Mouse (Mus musculus) heart, embryonic 16.5 days (tissue): ENCODE results near the gene Nudt8. TPM values are rescaled to one million over a fixed set of nuclear protein-coding genes. Genes with fewer than 3 reads are reported as not detected.
A peak's percentile ranks its signal among the peaks of the same experiment; 100 is the strongest.

Experiments used
- ATAC-seq: fragments of 200-750 bp; cut with Nextera tagmentation; replicated peaks from 2 replicates; pipeline ENCODE4 v1.8.0; 2017; ENCODE audit warnings: moderate number of reproducible peaks; ENCODE audit not compliant: insufficient read depth, low FRiP score; ENCODE audit errors: extremely low read depth
- H3K27ac ChIP-seq: fragments of 300-500 bp; sonication (generic); 2 replicates; pipeline ENCODE4 v1.5.1; 2014; ENCODE audit warnings: mild to moderate bottlenecking, low read length, control low read depth, moderate library complexity
- H3K27me3 ChIP-seq: fragments of 300-500 bp; sonication (generic); 2 replicates; pipeline ENCODE4 v1.6.1; 2014; ENCODE audit warnings: low read length, mixed read lengths; ENCODE audit not compliant: control insufficient read depth, insufficient read depth
- H3K36me3 ChIP-seq: fragments of 300-500 bp; sonication (generic); 2 replicates; pipeline ENCODE4 v1.6.1; 2014; ENCODE audit not compliant: control insufficient read depth, insufficient read depth
- H3K4me1 ChIP-seq: fragments of 300-500 bp; sonication (generic); 2 replicates; pipeline ENCODE4 v1.6.1; 2014; ENCODE audit warnings: low read length, mixed read lengths; ENCODE audit not compliant: control insufficient read depth, insufficient read depth
- H3K4me2 ChIP-seq: fragments of 300-500 bp; sonication (generic); 2 replicates; pipeline ENCODE4 v1.6.1; 2014; ENCODE audit warnings: low read depth, mild to moderate bottlenecking, control low read depth, low read length
- H3K4me3 ChIP-seq: fragments of 300-500 bp; sonication (generic); 2 replicates; pipeline ENCODE4 v1.5.1; 2014; ENCODE audit warnings: mild to moderate bottlenecking, control low read depth, low read length
- H3K9ac ChIP-seq: fragments of 300-500 bp; sonication (generic); 2 replicates; pipeline ENCODE4 v1.6.1; 2014; ENCODE audit warnings: low read length, control low read depth
- H3K9me3 ChIP-seq: fragments of 300-500 bp; sonication (generic); replicated peaks from 2 replicates; pipeline ENCODE4 v1.6.1; 2016; ENCODE audit warnings: low read length; ENCODE audit not compliant: control insufficient read depth
- WGBS: fragments of 180-500 bp; shearing (Covaris S2); extraction: QIAGEN DNeasy Blood & Tissue Kit; methylation state at CpG from one replicate; pipeline ENCODE4 v1.1.7; 2014; 5-methylcytosine and 5-hydroxymethylcytosine counted together
- polyA plus RNA-seq: library from polyadenylated mRNA; unstranded; fragments of >200 nt; fragmentation: Nextera tagmentation; extraction: Ambion mirVana; gene quantifications from 2 replicates; pipeline ENCODE4 v1.2.1, GENCODE M21; 2015

The Nudt8 gene
- polyA plus RNA-seq, 1 experiment from 2014 or later = 67.8 TPM

DNA sequence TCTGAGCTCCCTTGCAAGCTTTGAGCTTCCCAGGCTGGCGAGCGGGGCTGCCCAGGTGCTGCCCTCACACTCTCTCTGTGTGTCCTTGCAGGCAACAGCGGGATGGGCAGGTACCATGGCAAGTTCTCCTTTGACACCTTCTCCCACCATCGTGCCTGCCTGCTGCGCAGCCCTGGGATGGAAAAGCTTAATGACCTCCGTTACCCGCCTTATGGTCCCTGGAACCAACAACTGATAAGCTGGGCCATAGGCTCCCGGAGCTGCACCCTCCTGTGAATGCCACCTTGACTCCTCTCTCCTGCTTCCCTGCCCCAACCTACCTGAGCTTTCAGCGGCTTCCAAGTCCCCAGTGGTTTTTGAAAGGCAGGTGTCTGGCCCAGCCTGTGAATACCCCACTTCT lies 19.5 kb upstream of the Nudt8 start:
- Histone ChIP-seq H3K4me1 (peaks cover 11% of the 10 kb centered on the region), H3K36me3 (no peaks in the 10 kb centered on the region), H3K9me3 (no peaks in the 10 kb centered on the region), H3K27ac (no peak overlapping the region), H3K4me2 (no peak overlapping the region), H3K9ac (no peak overlapping the region), H3K4me3 (no peak overlapping the region), H3K27me3 (no peaks in the 10 kb centered on the region)
- WGBS = 71% methylated on average over 9 of the region's 9 CpGs
- ATAC-seq = no peak

DNA sequence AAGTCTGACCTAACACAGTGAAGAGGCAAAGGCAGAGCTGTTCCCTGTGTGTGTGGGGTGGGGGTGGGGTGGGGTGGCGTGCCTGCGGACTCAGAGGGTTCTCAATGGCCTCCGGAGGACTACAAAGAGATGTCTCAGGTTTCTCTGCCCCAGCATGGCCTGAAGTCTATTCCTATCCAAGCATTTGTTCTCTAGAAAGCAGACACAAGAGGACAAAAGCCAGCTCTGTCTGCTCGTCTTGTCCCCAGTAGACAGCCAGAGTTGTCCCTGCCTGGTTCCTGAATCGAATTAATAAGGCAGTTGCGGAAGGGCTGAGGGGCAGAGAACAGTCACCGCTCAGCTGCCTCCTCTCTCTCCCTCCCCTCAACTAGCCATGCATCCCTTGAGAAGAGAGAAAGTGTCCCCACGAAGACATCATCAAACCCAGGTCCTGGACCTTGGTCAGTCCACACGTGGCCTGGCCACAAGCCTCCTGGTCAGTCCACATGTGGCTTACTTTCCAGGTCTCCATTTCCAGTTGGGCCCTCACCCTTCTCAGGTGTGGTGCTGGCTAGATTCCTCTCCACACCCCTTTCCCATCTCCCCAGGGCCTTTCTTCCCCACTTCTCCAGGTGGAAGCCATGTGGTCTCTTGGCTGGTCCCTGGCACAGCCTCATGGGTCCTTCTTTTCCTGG lies 16.7 kb upstream of the Nudt8 start:
- Histone ChIP-seq H3K27me3 (no peaks in the 10 kb centered on the region), H3K4me3 (no peak overlapping the region), H3K4me1 (peaks cover 22% of the 10 kb centered on the region), H3K27ac (no peak overlapping the region), H3K9ac (no peak overlapping the region), H3K36me3 (0 out of 2 replicates have a peak, but pooled peaks cover 1% of the 10 kb centered on the region), H3K4me2 (no peak overlapping the region), H3K9me3 (no peaks in the 10 kb centered on the region)
- ATAC-seq = no peak
- WGBS = 56% methylated on average over 9 of the region's 9 CpGs

DNA sequence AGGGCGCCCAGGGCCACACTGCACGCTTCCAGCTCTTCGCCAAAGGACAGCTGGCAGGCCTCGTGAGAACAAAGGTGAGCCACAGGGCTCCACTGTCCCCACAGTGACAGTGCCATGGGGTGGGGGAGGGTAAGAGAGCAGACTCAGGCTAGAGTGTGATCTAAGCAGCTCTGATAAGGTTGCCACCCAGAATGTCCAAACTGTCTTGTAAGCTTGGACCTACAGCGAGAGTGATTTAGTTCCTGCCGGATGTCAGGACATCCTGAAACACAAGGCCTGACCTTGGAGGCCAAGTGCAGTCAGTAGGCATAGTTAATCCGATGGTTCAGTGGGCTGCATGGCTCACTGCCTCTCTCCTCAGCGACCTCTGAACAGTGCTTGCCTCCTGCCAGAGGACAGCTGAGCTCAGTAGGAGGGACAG lies 15.1 kb upstream of the Nudt8 start:
- Histone ChIP-seq H3K27ac (peak overlapping the region; percentile 82), H3K27me3 (no peaks in the 10 kb centered on the region), H3K4me3 (no peak overlapping the region), H3K9ac (no peak overlapping the region), H3K9me3 (no peaks in the 10 kb centered on the region), H3K4me1 (peaks cover 22% of the 10 kb centered on the region), H3K4me2 (no peak overlapping the region), H3K36me3 (0 out of 2 replicates have a peak, but pooled peaks cover 4% of the 10 kb centered on the region)
- no peak for ATAC-seq
- WGBS = 27% methylated on average over 8 of the region's 8 CpGs

DNA sequence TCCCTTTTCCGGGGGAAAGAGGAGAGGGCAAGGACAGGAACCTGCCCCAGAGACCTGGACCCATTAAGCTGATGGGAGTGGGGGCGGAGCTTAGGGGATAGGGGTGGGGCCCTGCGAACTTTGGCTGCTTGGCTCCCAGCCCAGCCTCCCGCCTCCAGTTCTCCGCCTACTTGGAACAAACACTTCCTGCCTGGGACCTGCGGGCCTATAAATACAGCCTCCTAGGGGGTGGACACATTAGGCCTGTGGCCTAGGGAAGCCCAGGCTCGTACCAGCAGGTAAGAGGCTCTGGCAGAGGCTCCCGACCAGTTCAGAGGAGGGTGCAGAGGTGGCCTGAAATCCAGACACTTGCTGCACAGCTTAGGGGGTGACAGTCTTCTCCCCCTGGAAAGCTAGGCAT lies 14.0 kb upstream of the Nudt8 start, which contains the start of gene Acy3:
Gene Acy3 (plus strand): TSS at position 237 of the 400 bp plus-strand sequence.
- no peak within 1 kb of the TSS for H3K4me3 ChIP-seq
- H3K9ac ChIP-seq = peak within 1 kb of the TSS; percentile 62
- H3K36me3 ChIP-seq = 0 out of 2 replicates have a peak, but pooled peaks cover 4% of the 10 kb centered on the region
- 9% methylated on average over 8 of the region's 8 CpGs for WGBS
- peak within 1 kb of the TSS; percentile 82 for H3K27ac ChIP-seq
- H3K4me2 ChIP-seq = peak within 1 kb of the TSS; percentile 41
- ATAC-seq = peak; percentile 74
- H3K9me3 ChIP-seq = no peaks in the 10 kb centered on the region
- no peaks in the 10 kb centered on the region for H3K27me3 ChIP-seq
- H3K4me1 ChIP-seq = peaks cover 22% of the 10 kb centered on the region

DNA sequence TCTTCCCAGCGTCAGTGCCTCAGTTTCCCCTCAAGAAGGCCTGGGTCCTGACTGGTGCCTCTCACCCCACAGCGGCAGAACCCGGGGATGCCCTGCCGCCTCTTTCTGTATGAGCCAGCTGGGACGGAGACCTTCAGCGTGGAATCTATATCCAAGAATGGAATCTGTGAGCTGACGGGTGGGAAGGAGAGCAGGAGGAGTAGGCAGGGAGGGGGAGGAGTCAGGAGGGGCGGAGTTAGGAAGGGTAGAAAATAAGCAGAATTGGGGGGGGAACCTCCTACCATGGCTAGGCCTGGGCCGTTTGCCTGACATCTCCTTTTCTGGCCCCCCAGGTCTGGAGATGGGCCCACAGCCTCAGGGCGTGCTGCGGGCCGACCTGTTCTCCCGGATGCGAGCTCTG lies 12.3 kb upstream of the Nudt8 start:
- Histone ChIP-seq H3K27ac (no peak overlapping the region), H3K27me3 (peaks cover 5% of the 10 kb centered on the region; the same call in 1 of the 2 replicates), H3K4me1 (peaks cover 22% of the 10 kb centered on the region), H3K4me3 (no peak overlapping the region), H3K9me3 (no peaks in the 10 kb centered on the region), H3K9ac (no peak overlapping the region), H3K36me3 (0 out of 2 replicates have a peak, but pooled peaks cover 4% of the 10 kb centered on the region), H3K4me2 (no peak overlapping the region)
- ATAC-seq = no peak
- 84% methylated on average over 14 of the region's 14 CpGs for WGBS

DNA sequence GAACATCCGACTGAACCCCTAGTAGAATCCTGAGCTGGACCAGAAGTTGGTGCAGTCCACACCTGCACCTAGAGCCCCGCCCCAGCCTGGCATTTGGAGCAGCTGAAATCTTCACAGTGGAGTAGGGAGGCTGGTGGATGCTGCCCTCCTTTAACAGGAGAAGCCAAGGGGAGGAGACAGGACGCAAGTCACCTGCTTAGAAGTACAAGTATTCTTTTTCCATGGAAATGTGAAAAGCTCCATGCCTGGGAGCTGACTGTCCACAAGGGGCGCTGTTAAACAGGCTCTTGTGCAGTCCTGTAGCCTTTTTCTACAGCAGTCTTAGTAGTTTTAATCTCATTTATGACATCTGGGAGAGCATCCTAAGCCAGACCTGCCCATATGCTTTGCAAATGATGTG lies 11.6 kb upstream of the Nudt8 start:
- H3K4me1 ChIP-seq = peaks cover 22% of the 10 kb centered on the region
- H3K9ac ChIP-seq = no peak overlapping the region
- no peak for ATAC-seq
- H3K27ac ChIP-seq = no peak overlapping the region
- H3K36me3 ChIP-seq = 0 out of 2 replicates have a peak, but pooled peaks cover 4% of the 10 kb centered on the region
- H3K9me3 ChIP-seq = no peaks in the 10 kb centered on the region
- peaks cover 5% of the 10 kb centered on the region; the same call in 1 of the 2 replicates for H3K27me3 ChIP-seq
- no peak overlapping the region for H3K4me2 ChIP-seq
- 92% methylated on average over 4 of the region's 4 CpGs for WGBS
- no peak overlapping the region for H3K4me3 ChIP-seq

DNA sequence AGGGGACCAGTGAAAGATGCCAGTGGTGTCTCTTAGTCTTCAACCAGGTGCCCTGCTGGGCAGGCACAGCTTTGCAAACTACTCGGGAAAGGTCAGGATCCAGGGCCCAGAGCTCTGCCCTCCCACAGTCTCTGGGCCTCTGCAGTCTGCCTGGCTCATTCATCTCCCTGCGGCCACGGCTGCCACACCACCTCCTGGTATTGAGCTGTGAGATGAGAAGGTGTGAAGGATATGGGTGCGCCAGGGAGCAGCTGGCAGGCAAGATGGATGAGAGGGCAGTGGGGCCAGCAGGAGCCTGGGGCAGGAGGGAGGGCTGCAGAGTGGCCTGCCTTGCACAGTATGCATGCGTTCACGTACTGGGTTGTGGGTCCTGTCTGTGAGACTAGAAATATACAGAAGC lies 9.6 kb upstream of the Nudt8 start:
- H3K9me3 ChIP-seq = no peaks in the 10 kb centered on the region
- ATAC-seq = no peak
- no peak overlapping the region for H3K27ac ChIP-seq
- H3K27me3 ChIP-seq = peaks cover 5% of the 10 kb centered on the region; the same call in 1 of the 2 replicates
- WGBS = 44% methylated on average over 6 of the region's 6 CpGs
- H3K4me3 ChIP-seq = no peak overlapping the region
- 0 out of 2 replicates have a peak, but pooled peaks cover 4% of the 10 kb centered on the region for H3K36me3 ChIP-seq
- no peak overlapping the region for H3K4me2 ChIP-seq
- peaks cover 12% of the 10 kb centered on the region for H3K4me1 ChIP-seq
- no peak overlapping the region for H3K9ac ChIP-seq

DNA sequence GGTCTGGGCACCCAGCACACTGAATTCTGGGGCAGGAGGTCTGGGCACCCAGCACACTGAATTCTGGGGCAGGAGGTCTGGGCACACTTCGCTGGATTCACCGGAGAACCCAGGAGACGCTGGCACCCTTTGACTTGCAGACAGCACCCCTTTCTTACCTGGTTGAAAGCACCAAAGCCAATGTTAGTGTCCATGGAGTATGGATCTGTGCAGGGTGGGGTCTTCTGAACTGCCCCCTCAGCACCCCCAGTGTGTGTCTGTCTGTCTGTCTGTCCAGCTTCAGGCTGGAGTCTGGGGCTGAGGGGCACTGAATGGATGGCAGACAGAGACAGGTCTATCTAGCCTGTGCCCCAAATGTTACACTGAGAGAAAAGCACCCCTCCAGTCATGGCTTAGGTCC lies 8.8 kb upstream of the Nudt8 start:
- peaks cover 5% of the 10 kb centered on the region; the same call in 1 of the 2 replicates for H3K27me3 ChIP-seq
- peaks cover 6% of the 10 kb centered on the region for H3K4me1 ChIP-seq
- H3K4me3 ChIP-seq = no peak overlapping the region
- 0 out of 2 replicates have a peak, but pooled peaks cover 4% of the 10 kb centered on the region for H3K36me3 ChIP-seq
- H3K4me2 ChIP-seq = no peak overlapping the region
- H3K9ac ChIP-seq = no peak overlapping the region
- no peak for ATAC-seq
- 92% methylated on average over 3 of the region's 3 CpGs for WGBS
- H3K27ac ChIP-seq = no peak overlapping the region
- H3K9me3 ChIP-seq = no peaks in the 10 kb centered on the region

DNA sequence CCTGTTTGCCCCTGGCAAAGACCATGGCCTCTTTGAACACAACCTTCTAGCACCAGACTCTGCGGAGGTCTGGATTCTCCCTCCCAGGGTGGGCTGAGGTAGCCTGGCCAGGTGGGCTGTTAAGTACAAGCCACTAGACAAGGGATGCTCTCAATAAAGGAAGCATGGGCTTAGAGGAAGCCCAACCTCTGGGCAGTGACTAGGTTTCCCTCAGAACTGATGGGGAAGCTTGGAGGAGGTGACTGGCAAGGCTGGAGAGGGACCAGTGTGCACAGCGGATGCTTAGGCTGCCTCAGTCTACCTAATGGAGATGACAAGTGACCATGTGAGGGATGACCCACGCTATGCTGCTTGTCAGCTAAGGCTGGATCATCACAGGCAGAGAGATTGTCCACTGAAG lies 8.4 kb upstream of the Nudt8 start:
- 0 out of 2 replicates have a peak, but pooled peaks cover 4% of the 10 kb centered on the region for H3K36me3 ChIP-seq
- H3K4me1 ChIP-seq = peaks cover 2% of the 10 kb centered on the region
- no peak overlapping the region for H3K9ac ChIP-seq
- H3K4me2 ChIP-seq = no peak overlapping the region
- no peak overlapping the region for H3K27ac ChIP-seq
- WGBS = 86% methylated on average over 3 of the region's 3 CpGs
- no peaks in the 10 kb centered on the region for H3K9me3 ChIP-seq
- peaks cover 5% of the 10 kb centered on the region; the same call in 1 of the 2 replicates for H3K27me3 ChIP-seq
- no peak overlapping the region for H3K4me3 ChIP-seq
- ATAC-seq = no peak
